Mouse (Mus musculus): ENCODE results near the gene Klhl9. TPM values are rescaled to one million over a fixed set of nuclear protein-coding genes. Genes with fewer than 3 reads are reported as not detected.
"Not testable (repeated sequence)": the region's sequence is repeated elsewhere in the genome, so short reads cannot be mapped to it uniquely, and the experiment has no call there.

The Klhl9 gene
- polyA plus RNA-seq (2012; rRNA removed) = 5.4 TPM in 2 replicates

DNA sequence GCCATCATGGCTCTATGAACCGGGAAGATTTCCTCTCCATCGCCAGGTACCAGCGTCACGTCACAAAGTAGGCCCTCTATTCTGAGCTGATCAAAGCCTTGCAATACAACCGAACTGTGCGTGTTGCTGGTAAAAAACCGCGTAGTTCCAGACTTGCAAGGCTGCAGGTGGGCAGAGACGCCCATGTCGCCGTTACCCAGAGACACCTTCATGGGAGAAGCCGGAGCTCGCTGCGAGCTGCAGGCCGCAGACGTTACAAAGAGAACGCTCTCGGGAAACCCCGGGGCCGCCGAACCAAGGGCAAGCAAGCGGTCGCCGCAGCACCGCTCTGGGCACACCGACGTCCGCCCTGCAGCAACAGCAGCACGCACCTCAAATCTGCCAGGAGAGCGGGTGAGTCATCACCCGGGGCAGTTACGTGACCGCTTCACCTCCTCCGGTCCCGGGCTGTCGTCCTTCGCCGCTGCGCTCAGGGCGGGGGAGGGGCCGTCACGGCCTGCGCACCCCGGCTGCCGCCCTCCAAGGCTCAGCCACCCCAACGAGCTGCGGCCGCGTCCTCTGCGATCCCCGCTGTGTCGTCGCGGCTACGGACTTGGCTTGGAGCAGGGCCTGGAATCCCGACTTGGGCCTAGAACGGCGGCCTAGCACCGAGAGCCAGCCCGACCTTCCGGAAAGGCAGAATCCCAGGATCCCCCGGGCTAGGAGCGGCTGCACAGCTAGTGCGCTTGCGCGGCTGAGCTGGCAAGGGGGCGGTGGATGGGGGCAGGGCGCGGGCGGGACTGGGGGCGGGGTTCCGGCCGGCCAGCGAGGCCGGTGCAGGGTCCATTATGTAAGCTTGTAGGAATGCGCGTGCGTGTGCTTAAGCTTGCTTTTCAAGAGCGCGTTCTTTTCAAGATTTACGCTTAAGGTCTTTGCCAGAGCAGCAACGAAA lies at the start of gene Klhl9, which contains the start of gene Gm26566:
Gene Klhl9, minus strand, starts transcription at position 675 of the 931 bp plus-strand sequence.
Gene Gm26566, plus strand, starts transcription at position 15 of the 931 bp plus-strand sequence.
- no peak for TF ChIP-seq CTCF (IDR thresholded peaks at IDR 0.05; ENCODE audit: control insufficient read depth, insufficient read depth, insufficient replicate concordance, low read depth, low read length)
- peak; percentile 92 for TF ChIP-seq POLR2A (IDR thresholded peaks at IDR 0.05; ENCODE audit: control insufficient read depth, low read depth, low read length)
- peaks cover 8% of the 10 kb centered on the region for H3K4me1 ChIP-seq (ENCODE audit: control insufficient read depth, insufficient read depth, low read length)
- H3K36me3 ChIP-seq (ENCODE audit: control insufficient read depth, insufficient read depth, low read length) = peaks cover 1% of the 10 kb centered on the region; the same call in 1 of the 2 replicates
- H3K27me3 ChIP-seq (ENCODE audit: control insufficient read depth, insufficient read depth, low read length) = no peaks in the 10 kb centered on the region
- H3K27ac ChIP-seq (ENCODE audit: control insufficient read depth, insufficient read depth, low read depth, low read length) = peak within 1 kb of the TSS; percentile 100
- peak within 1 kb of the TSS; percentile 99 for H3K4me3 ChIP-seq (ENCODE audit: control insufficient read depth, low read depth, low read length)

DNA sequence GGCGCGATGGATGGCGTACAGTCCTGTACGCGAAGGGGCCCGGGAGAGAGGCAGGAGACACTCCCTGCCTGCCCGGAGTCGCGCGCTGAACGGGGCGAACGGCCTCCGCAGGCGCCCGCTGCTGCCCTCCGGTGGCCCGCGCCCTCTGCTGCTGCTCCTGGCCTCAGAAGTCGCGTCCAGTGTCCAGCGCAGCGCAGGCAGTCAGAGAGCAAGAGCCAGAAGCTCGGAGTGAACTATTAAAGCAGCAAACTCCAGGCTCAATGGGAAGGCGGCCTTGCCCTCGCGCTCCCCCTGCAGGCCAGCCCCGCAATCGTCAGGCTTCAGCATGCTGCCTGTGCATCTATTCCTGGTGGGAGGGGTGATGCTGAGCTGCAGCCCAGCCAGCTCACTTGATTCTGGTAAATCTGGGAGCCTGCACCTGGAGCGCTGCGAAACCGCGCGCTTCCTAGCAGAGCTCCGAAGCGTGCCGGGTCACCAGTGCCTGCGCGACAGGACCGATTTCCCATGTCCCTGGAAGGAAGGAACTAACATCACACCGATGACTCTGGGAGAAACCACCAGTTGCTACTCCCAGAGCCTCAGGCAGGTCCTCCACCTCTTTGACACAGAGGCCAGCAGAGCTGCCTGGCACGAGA lies 41.2 kb upstream of the Klhl9 start:
- H3K4me1 ChIP-seq (ENCODE audit: control insufficient read depth, insufficient read depth, low read length); H3K27ac ChIP-seq (ENCODE audit: control insufficient read depth, insufficient read depth, low read depth, low read length); H3K36me3 ChIP-seq (ENCODE audit: control insufficient read depth, insufficient read depth, low read length); H3K27me3 ChIP-seq (ENCODE audit: control insufficient read depth, insufficient read depth, low read length); H3K4me3 ChIP-seq (ENCODE audit: control insufficient read depth, low read depth, low read length): not testable (repeated sequence)

DNA sequence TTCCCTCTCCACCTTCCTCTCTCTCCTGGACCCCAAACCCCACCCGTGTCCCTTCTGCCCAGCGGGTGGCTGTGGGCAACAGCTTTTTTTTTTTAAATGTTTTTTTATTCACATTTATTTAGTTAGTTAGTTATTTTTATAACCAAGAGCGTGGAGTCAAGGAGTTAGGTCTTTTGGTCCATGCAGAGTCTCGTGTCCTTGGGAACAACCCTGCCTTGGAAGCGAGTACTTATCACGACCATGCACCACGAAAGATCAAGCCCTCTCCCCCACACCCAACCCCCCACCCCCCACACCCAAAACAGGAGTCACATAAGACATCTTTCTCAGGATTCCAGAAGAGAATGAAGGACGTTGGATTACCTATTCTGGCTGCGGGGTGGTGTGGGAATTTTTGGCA lies 40.1 kb upstream of the Klhl9 start:
- H3K36me3 ChIP-seq (ENCODE audit: control insufficient read depth, insufficient read depth, low read length); H3K4me3 ChIP-seq (ENCODE audit: control insufficient read depth, low read depth, low read length); H3K4me1 ChIP-seq (ENCODE audit: control insufficient read depth, insufficient read depth, low read length); H3K27me3 ChIP-seq (ENCODE audit: control insufficient read depth, insufficient read depth, low read length); H3K27ac ChIP-seq (ENCODE audit: control insufficient read depth, insufficient read depth, low read depth, low read length): not testable (repeated sequence)

DNA sequence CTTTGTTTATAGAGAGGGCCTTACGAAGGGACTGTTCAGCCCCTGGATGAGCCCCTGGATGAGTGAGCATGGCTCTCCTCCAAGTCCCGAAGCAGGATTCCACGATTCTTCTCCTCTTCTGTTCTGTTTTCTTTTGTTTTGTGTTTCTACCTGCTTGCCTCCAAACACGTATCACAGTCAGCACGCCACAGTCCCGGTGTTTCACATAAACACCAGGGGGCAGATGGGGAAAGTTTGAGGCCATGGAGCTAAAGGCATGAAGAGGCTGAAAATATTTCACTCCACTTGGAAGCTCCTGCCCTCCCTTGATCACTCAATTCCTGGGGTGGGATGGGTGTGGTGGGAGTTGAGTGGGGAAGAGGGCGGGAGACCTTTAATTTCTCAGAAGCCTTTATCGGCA lies 39.5 kb upstream of the Klhl9 start:
- H3K27ac ChIP-seq (ENCODE audit: control insufficient read depth, insufficient read depth, low read depth, low read length); H3K27me3 ChIP-seq (ENCODE audit: control insufficient read depth, insufficient read depth, low read length); H3K4me1 ChIP-seq (ENCODE audit: control insufficient read depth, insufficient read depth, low read length); H3K4me3 ChIP-seq (ENCODE audit: control insufficient read depth, low read depth, low read length); H3K36me3 ChIP-seq (ENCODE audit: control insufficient read depth, insufficient read depth, low read length): not testable (repeated sequence)

DNA sequence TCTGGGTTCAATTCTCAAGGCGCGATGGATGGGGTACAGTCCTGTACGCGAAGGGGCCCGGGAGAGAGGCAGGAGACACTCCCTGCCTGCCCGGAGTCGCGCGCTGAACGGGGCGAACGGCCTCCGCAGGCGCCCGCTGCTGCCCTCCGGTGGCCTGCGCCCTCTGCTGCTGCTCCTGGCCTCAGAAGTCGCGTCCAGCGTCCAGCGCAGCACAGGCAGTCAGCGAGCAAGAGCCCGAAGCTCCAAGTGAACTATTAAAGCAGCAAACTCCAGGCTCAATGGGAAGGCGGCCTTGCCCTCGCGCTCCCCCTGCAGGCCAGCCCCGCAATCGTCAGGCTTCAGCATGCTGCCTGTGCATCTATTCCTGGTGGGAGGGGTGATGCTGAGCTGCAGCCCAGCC lies 38.2 kb upstream of the Klhl9 start:
- not testable (repeated sequence) for H3K4me1 ChIP-seq (ENCODE audit: control insufficient read depth, insufficient read depth, low read length); H3K4me3 ChIP-seq (ENCODE audit: control insufficient read depth, low read depth, low read length); H3K27ac ChIP-seq (ENCODE audit: control insufficient read depth, insufficient read depth, low read depth, low read length); H3K36me3 ChIP-seq (ENCODE audit: control insufficient read depth, insufficient read depth, low read length); H3K27me3 ChIP-seq (ENCODE audit: control insufficient read depth, insufficient read depth, low read length)

DNA sequence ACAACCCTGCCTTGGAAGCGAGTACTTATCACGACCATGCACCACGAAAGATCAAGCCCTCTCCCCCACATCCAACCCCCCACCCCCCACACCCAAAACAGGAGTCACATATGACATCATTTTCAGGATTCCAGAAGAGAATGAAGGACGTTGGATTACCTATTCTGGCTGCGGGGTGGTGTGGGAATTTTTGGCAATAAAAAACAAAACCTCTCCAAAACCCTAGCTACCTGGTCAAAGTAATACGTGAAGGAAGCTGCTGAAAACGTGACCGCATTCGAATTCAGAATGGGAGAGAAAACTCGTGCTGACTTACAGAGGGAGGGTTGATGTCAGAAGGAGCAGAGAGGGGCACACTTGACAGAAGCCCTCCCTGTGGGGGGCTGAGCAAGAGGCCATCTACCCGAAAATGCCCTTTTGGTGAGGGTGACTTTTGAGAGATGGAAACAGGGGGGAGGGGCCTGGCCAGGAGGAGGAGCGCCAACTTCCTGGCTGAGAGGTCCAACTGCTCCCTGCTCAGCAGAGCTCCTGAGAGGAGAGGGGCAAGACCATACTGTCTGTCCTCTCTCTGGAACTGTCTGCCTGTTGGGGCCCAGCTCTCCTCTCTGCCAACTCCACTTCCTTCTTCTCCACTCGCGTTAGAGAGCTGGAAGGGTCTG lies 37.5 kb upstream of the Klhl9 start, which contains the start of gene Gm13283:
Gene Gm13283, plus strand, starts transcription at position 510 of the 659 bp plus-strand sequence.
- H3K36me3 ChIP-seq (ENCODE audit: control insufficient read depth, insufficient read depth, low read length); H3K27ac ChIP-seq (ENCODE audit: control insufficient read depth, insufficient read depth, low read depth, low read length); H3K27me3 ChIP-seq (ENCODE audit: control insufficient read depth, insufficient read depth, low read length); H3K4me1 ChIP-seq (ENCODE audit: control insufficient read depth, insufficient read depth, low read length); H3K4me3 ChIP-seq (ENCODE audit: control insufficient read depth, low read depth, low read length): not testable (repeated sequence)

DNA sequence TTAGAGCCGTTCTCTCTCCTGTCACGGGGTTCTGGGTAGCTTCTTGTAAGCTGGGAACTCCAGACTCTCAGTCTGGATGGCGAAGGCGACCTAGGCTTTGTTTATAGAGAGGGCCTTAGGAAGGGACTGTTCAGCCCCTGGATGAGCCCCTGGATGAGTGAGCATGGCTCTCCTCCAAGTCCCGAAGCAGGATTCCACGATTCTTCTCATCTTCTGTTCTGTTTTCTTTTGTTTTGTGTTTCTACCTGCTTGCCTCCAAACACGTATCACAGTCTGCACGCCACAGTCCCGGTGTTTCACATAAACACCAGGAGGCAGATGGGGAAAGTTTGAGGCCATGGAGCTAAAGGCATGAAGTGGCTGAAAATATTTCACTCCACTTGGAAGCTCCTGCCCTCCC lies 36.5 kb upstream of the Klhl9 start:
- not testable (repeated sequence) for H3K4me3 ChIP-seq (ENCODE audit: control insufficient read depth, low read depth, low read length); H3K27me3 ChIP-seq (ENCODE audit: control insufficient read depth, insufficient read depth, low read length); H3K4me1 ChIP-seq (ENCODE audit: control insufficient read depth, insufficient read depth, low read length); H3K27ac ChIP-seq (ENCODE audit: control insufficient read depth, insufficient read depth, low read depth, low read length); H3K36me3 ChIP-seq (ENCODE audit: control insufficient read depth, insufficient read depth, low read length)

DNA sequence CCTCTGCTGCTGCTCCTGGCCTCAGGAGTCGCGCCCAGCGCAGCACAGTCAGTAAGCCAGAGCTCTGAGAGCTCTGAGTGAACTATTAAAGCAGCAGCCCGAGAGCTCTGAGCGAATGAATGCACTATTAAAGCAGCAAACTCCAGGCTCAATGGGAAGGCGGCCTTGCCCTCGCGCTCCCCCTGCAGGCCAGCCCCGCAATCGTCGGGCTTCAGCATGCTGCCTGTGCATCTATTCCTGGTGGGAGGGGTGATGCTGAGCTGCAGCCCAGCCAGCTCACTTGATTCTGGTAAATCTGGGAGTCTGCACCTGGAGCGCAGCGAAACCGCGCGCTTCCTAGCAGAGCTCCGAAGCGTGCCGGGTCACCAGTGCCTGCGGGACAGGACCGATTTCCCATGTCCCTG lies 35.4 kb upstream of the Klhl9 start:
- H3K4me1 ChIP-seq (ENCODE audit: control insufficient read depth, insufficient read depth, low read length); H3K27me3 ChIP-seq (ENCODE audit: control insufficient read depth, insufficient read depth, low read length); H3K36me3 ChIP-seq (ENCODE audit: control insufficient read depth, insufficient read depth, low read length); H3K27ac ChIP-seq (ENCODE audit: control insufficient read depth, insufficient read depth, low read depth, low read length): not testable (repeated sequence)
- peak overlapping the region; percentile 52 for H3K4me3 ChIP-seq (ENCODE audit: control insufficient read depth, low read depth, low read length)
- TF ChIP-seq POLR2A (IDR thresholded peaks at IDR 0.05; ENCODE audit: control insufficient read depth, low read depth, low read length) (peak; percentile 27; the same call in 1 of the 2 replicates), CTCF (IDR thresholded peaks at IDR 0.05; ENCODE audit: control insufficient read depth, insufficient read depth, insufficient replicate concordance, low read depth, low read length) (peak; percentile 59; the same call in 1 of the 2 replicates)

DNA sequence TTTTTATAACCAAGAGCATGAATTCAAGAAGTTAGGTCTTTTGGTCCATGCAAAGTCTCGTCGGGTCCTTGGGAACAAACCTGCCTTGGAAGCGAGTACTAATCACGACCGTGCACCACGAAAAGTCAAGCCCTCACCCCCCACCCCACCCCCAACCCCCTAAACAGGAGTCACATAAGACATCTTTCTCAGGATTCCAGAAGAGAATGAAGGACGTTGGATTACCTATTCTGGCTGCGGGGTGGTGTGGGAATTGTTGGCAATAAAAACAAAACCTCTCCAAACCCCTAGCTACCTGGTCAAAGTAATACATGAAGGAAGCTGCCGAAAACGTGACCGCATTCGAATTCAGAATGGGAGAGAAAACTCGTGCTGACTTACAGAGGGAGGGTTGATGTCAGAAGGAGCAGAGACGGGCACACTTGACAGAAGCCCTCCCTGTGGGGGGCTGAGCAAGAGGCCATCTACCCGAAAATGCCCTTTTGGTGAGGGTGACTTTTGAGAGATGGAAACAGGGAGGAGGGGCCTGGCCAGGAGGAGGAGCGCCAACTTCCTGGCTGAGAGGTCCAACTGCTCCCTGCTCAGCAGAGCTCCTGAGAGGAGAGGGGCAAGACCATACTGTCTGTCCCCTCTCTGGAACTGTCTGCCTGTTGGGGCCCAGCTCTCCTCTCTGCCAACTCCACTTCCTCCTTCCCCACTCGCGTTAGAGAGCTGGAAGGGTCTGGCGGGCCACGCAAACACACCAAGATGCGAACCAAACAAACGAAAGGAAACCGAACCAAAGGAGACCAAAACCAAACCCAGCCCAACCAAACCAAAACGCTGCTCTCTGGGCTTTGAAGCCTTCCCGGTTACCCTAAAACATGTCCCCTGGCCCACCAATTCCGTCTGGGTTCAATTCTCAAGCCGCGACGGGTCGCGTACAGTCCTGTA lies 34.6 kb upstream of the Klhl9 start:
- H3K27ac ChIP-seq (ENCODE audit: control insufficient read depth, insufficient read depth, low read depth, low read length) = peak overlapping the region; percentile 2; the same call in 1 of the 2 replicates
- peak overlapping the region; percentile 52 for H3K4me3 ChIP-seq (ENCODE audit: control insufficient read depth, low read depth, low read length)
- not testable (repeated sequence) for H3K4me1 ChIP-seq (ENCODE audit: control insufficient read depth, insufficient read depth, low read length); H3K36me3 ChIP-seq (ENCODE audit: control insufficient read depth, insufficient read depth, low read length); H3K27me3 ChIP-seq (ENCODE audit: control insufficient read depth, insufficient read depth, low read length)

DNA sequence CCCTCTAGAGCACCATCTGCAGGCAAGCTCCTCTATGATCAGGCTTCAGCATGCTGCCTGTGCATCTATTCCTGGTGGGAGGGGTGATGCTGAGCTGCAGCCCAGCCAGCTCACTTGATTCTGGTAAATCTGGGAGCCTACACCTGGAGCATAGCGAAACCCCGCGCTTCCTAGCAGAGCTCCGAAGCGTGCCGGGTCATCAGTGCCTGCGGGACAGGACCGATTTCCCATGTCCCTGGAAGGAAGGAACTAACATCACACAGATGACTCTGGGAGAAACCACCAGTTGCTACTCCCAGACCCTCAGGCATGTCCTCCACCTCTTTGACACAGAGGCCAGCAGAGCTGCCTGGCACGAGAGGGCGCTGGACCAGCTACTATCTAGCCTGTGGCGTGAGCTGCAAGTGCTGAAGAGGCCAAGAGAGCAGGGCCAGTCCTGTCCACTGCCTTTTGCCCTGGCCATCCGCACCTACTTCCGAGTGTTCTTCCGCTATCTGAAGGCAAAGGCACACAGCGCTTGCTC lies 32.6 kb upstream of the Klhl9 start, which contains the start of gene Gm13271:
Gene Gm13271, plus strand, starts transcription at position 51 of the 523 bp plus-strand sequence.
- not testable (repeated sequence) for H3K27me3 ChIP-seq (ENCODE audit: control insufficient read depth, insufficient read depth, low read length); H3K27ac ChIP-seq (ENCODE audit: control insufficient read depth, insufficient read depth, low read depth, low read length); H3K4me3 ChIP-seq (ENCODE audit: control insufficient read depth, low read depth, low read length); H3K36me3 ChIP-seq (ENCODE audit: control insufficient read depth, insufficient read depth, low read length); H3K4me1 ChIP-seq (ENCODE audit: control insufficient read depth, insufficient read depth, low read length)

Measured in testis, adult 2 months (tissue).